Mouse (Mus musculus): ENCODE data around the gene Fam47e. TPM values are rescaled to one million over a fixed set of nuclear protein-coding genes. Genes with fewer than 3 reads are reported as not detected.

The Fam47e gene
- total and polyA plus RNA-seq, 3 experiments: 0.23 TPM; not detected in 2

DNA sequence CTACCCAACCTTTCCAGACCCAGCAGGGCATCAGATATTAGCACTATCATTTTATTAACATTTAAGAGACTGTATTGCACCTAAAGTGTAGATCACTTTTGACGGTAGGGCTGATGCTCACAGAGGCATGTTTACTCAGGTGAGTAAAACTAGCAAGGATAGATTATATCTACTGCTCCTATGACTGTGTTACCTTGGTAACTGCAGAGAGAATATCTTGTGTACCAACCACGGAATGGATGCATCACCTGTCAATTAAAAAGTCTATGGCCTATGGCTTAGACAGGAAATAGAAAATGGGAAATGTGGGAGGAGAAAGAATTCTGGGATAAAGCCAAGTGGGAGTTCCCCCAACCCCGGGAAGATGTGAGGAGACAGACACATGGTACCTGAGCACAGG, 80.0 kb downstream of the Fam47e start:
- no peaks in the 10 kb centered on the region for H3K4me1 ChIP-seq (ENCODE audit: control insufficient read depth, insufficient read depth, low read length)
- no peak overlapping the region for H3K27ac ChIP-seq
- no peak for TF ChIP-seq POLR2A (IDR thresholded peaks at IDR 0.05; ENCODE audit: insufficient read depth, low read depth, low read length)
- TF ChIP-seq CTCF (IDR thresholded peaks at IDR 0.05): no peak
- TF ChIP-seq EP300 (IDR thresholded peaks at IDR 0.05; ENCODE audit: insufficient read depth, low read depth, low read length): no peak
- H3K79me2 ChIP-seq (replicated peaks; ENCODE audit: control insufficient read depth, insufficient read depth, low read length): no peaks in the 10 kb centered on the region
- no peaks in the 10 kb centered on the region for H3K36me3 ChIP-seq (ENCODE audit: control insufficient read depth, insufficient read depth, low read length)
- intact Hi-C loops (cut with DNase I): no loop called here
- no peak overlapping the region for H3K4me3 ChIP-seq
- no peaks in the 10 kb centered on the region for H3K27me3 ChIP-seq (ENCODE audit: control insufficient read depth, insufficient read depth, low read length)
- DNase-seq: no peak
- WGBS: 68% methylated on average over 3 of the region's 3 CpGs
- no peak overlapping the region for H3K9ac ChIP-seq (ENCODE audit: low read depth, low read length)

DNA sequence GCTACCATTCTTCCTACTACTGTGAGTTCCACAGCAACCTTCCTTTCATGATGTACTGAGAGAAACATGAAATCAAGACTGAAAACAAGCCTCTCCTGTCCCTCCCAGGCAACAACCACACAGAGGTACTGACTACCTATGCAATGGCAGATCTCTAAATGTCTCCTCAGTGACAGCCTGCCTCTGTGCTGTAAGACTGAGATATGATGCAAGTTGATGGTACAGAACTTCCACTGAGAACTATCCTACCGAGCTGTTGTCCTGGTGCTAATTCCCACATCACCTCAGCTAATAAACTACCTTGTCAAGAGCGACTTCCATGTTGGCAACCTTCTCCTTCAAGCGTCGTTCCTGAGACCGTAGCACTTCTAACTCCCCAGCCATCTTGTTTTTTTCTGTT, 81.0 kb downstream of the Fam47e start:
- intact Hi-C loops (cut with DNase I): no loop called here
- no peaks in the 10 kb centered on the region for H3K36me3 ChIP-seq (ENCODE audit: control insufficient read depth, insufficient read depth, low read length)
- no peak overlapping the region for H3K9ac ChIP-seq (ENCODE audit: low read depth, low read length)
- TF ChIP-seq POLR2A (IDR thresholded peaks at IDR 0.05; ENCODE audit: insufficient read depth, low read depth, low read length) (no peak), EP300 (IDR thresholded peaks at IDR 0.05; ENCODE audit: insufficient read depth, low read depth, low read length) (no peak), CTCF (IDR thresholded peaks at IDR 0.05) (no peak)
- no peaks in the 10 kb centered on the region for H3K27me3 ChIP-seq (ENCODE audit: control insufficient read depth, insufficient read depth, low read length)
- WGBS: 84% methylated on average over 5 of the region's 5 CpGs
- H3K27ac ChIP-seq: no peak overlapping the region
- no peak overlapping the region for H3K4me3 ChIP-seq
- no peak for DNase-seq
- H3K79me2 ChIP-seq (replicated peaks; ENCODE audit: control insufficient read depth, insufficient read depth, low read length): no peaks in the 10 kb centered on the region
- no peaks in the 10 kb centered on the region for H3K4me1 ChIP-seq (ENCODE audit: control insufficient read depth, insufficient read depth, low read length)

DNA sequence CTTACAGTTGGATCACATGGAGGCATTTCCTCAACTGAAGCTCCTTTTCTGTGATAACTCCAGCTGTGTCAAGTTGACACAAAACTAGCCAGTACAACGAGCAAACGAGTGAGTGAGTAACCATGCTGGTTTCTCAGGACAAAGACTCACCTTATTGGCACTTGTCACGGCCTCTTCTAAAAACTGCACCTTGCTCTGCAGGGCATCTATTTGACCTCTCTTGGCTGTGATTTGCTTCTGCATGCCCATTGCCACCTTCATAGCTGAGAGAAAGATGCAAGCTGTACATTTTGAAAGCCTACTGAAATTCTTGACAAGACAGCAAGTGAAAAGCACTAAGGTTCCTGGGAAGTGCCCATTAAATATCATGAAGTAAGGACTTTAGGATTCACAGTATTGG, 86.0 kb downstream of the Fam47e start:
- Histone ChIP-seq H3K79me2 (replicated peaks; ENCODE audit: control insufficient read depth, insufficient read depth, low read length) (no peaks in the 10 kb centered on the region), H3K36me3 (ENCODE audit: control insufficient read depth, insufficient read depth, low read length) (no peaks in the 10 kb centered on the region), H3K27ac (no peak overlapping the region), H3K9ac (ENCODE audit: low read depth, low read length) (no peak overlapping the region), H3K4me3 (no peak overlapping the region), H3K4me1 (ENCODE audit: control insufficient read depth, insufficient read depth, low read length) (no peaks in the 10 kb centered on the region), H3K27me3 (ENCODE audit: control insufficient read depth, insufficient read depth, low read length) (no peaks in the 10 kb centered on the region)
- 74% methylated on average over 3 of the region's 3 CpGs for WGBS
- no peak for TF ChIP-seq EP300 (IDR thresholded peaks at IDR 0.05; ENCODE audit: insufficient read depth, low read depth, low read length)
- intact Hi-C loops (cut with DNase I): no loop called here
- DNase-seq: no peak

Other genes starting within 250 kb of the Fam47e start
- gene Sdad1, start 244.6 kb upstream of the Fam47e start, total RNA-seq (2021): 10 to 100 TPM; 10.9 TPM
- gene Sdad1, start 244.6 kb upstream of the Fam47e start, polyA plus RNA-seq (2012; rRNA removed): 6.1 and 7.0 TPM in 2 replicates
- 1 to 10 TPM; 2.8 to 3.0 TPM for gene Cxcl9, start 227.0 kb upstream of the Fam47e start, total RNA-seq (2021)
- gene Cxcl9, start 227.0 kb upstream of the Fam47e start, polyA plus RNA-seq (2012; rRNA removed): 12.2 and 21.0 TPM in 2 replicates
- 100 to 1,000 TPM; 622 to 797 TPM for gene Art3, start 223.2 kb upstream of the Fam47e start, total RNA-seq (2021)
- 268 and 420 TPM in 2 replicates for gene Art3, start 223.2 kb upstream of the Fam47e start, polyA plus RNA-seq (2012; rRNA removed)
- gene Cxcl10, start 206.2 kb upstream of the Fam47e start, total RNA-seq (2021): under 1 TPM in 1 of 2 experiments, not detected in 1; 0.34 TPM
- 1.0 and 3.6 TPM in 2 replicates for gene Cxcl10, start 206.2 kb upstream of the Fam47e start, polyA plus RNA-seq (2012; rRNA removed)
- gene Nup54, start 119.8 kb upstream of the Fam47e start, total RNA-seq (2021): 10 to 100 TPM; 14.5 to 20.9 TPM
- 11.1 and 19.9 TPM in 2 replicates for gene Nup54, start 119.8 kb upstream of the Fam47e start, polyA plus RNA-seq (2012; rRNA removed)
- 10 to 100 TPM; 76.7 to 85.9 TPM for gene Scarb2, start 48.2 kb upstream of the Fam47e start, total RNA-seq (2021)
- 38.5 and 74.6 TPM in 2 replicates for gene Scarb2, start 48.2 kb upstream of the Fam47e start, polyA plus RNA-seq (2012; rRNA removed)
- gene Stbd1, start 48.0 kb downstream of the Fam47e start, total RNA-seq (2021): 1 to 10 TPM; 1.2 to 2.5 TPM
- gene Stbd1, start 48.0 kb downstream of the Fam47e start, polyA plus RNA-seq (2012; rRNA removed): 5.2 and 6.5 TPM in 2 replicates
- gene Ccdc158, start 120.2 kb downstream of the Fam47e start, total RNA-seq (2021): under 1 TPM in 1 of 2 experiments, not detected in 1; 0.09 TPM
- 0.18 TPM in 1 of 2 replicates, not detected in the other for gene Ccdc158, start 120.2 kb downstream of the Fam47e start, polyA plus RNA-seq (2012; rRNA removed)
- gene Shroom3, start 128.4 kb downstream of the Fam47e start, total RNA-seq (2021): 10 to 100 TPM; 32.8 to 38.5 TPM
- gene Shroom3, start 128.4 kb downstream of the Fam47e start, polyA plus RNA-seq (2012; rRNA removed): 31.4 and 32.8 TPM in 2 replicates

Measured in heart, adult 2 months (tissue).